Mouse (Mus musculus): ENCODE data around the gene AL607142.1. TPM values are rescaled to one million over a fixed set of nuclear protein-coding genes. Genes with fewer than 3 reads are reported as not detected.

AL607142.1 gene
- polyA plus RNA-seq, 1 experiment from 2014 or later, result not detected

GRCm38 (mm10) chr4:120052481-120052880, 12.3 kb upstream of the AL607142.1 start:
- no peaks in the 10 kb centered on the region for H3K4me1 ChIP-seq (replicated peaks; ENCODE audit: control insufficient read depth, insufficient read depth, low read length)
- no peak overlapping the region for H3K4me3 ChIP-seq (ENCODE audit: low read length)
- no peaks in the 10 kb centered on the region for H3K9me3 ChIP-seq (ENCODE audit: control insufficient read depth, low read length)
- H3K27ac ChIP-seq (ENCODE audit: low read length), result no peak overlapping the region
- H3K9ac ChIP-seq (ENCODE audit: low read length), result no peak overlapping the region
- no peaks in the 10 kb centered on the region for H3K36me3 ChIP-seq (ENCODE audit: control insufficient read depth, insufficient read depth, low read length)
- H3K27me3 ChIP-seq (ENCODE audit: control insufficient read depth, insufficient read depth, low read depth, low read length), result no peaks in the 10 kb centered on the region
- H3K4me2 ChIP-seq (ENCODE audit: low read depth, low read length), result no peak overlapping the region
- no peak for ATAC-seq (ENCODE audit: low read depth)

DNA sequence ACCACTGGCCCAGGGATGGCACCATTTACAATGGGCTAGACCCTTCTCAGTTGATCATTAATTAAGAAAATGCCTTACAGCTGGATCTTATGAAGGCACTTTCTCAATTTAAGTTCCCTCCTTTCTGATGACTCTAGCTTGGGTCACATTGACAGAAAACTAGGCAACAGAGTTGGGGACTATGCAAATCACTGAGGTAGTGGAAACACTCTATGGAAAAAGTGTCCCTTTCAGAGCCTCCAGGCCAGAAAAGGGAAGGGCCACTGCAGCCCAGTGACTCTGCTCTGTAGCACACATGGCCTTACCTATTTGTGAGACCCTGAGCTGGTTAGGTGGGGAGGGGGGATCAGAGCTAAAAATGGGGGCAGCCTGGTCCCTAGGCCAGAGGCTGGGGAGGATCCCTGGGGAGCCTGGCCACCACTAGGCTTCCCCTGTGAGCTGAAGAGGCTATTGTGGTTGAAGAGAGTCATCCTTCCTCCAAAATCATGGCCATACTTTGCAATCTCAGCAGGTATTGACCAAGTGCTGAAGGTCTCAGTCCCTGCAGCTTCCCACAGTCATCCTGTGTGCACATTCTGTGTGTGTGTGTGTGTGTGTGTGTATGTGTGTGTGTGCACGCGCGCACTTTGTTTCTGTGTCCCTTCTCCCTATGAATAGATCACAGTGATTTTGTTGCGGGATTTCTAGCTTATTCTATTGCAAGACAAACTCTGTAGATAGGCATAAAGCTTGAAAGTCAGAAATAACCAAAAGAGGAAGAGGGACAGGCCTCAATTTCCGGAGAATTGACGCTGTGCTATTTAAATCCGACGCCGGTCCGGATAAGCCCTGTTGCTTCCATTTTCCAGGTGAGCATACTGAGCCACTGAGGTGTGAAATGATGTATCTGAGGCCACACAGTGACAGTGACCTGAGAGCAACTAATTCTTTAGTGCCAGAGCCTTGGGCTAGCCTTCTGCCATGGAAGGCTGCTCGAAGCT, 11.5 kb upstream of the AL607142.1 start:
- ATAC-seq (ENCODE audit: low read depth), result no peak
- no peak overlapping the region for H3K27ac ChIP-seq (ENCODE audit: low read length)
- no peak overlapping the region for H3K4me3 ChIP-seq (ENCODE audit: low read length)
- 91% methylated on average over 11 of the region's 11 CpGs for WGBS
- no peaks in the 10 kb centered on the region for H3K36me3 ChIP-seq (ENCODE audit: control insufficient read depth, insufficient read depth, low read length)
- no peaks in the 10 kb centered on the region for H3K9me3 ChIP-seq (ENCODE audit: control insufficient read depth, low read length)
- H3K9ac ChIP-seq (ENCODE audit: low read length), result no peak overlapping the region
- H3K4me2 ChIP-seq (ENCODE audit: low read depth, low read length), result no peak overlapping the region
- H3K4me1 ChIP-seq (replicated peaks; ENCODE audit: control insufficient read depth, insufficient read depth, low read length), result no peaks in the 10 kb centered on the region
- H3K27me3 ChIP-seq (ENCODE audit: control insufficient read depth, insufficient read depth, low read depth, low read length), result no peaks in the 10 kb centered on the region

DNA sequence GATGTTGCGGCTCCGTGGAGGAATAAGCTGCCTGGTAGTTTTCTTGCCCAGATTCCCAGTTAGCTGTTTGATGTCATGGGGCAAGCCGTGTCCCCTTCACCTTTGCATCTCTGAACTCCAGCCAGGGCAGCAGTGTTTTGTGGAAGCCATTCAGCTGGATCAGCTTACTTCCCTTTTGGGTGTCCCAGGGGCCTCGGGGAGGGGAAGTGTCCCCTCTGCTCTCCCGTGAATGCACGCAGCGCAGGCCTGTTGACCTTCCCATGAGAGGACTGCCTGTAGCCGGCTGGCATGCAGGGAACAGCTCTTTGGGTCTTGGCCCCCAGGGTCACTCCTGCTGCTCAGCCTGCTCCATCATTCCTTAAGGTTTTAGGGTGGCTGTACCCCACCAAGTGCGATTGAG, 10.7 kb upstream of the AL607142.1 start:
- Histone ChIP-seq H3K9me3 (ENCODE audit: control insufficient read depth, low read length) (no peaks in the 10 kb centered on the region), H3K4me2 (ENCODE audit: low read depth, low read length) (no peak overlapping the region), H3K4me3 (ENCODE audit: low read length) (no peak overlapping the region), H3K9ac (ENCODE audit: low read length) (no peak overlapping the region), H3K27me3 (ENCODE audit: control insufficient read depth, insufficient read depth, low read depth, low read length) (no peaks in the 10 kb centered on the region), H3K36me3 (ENCODE audit: control insufficient read depth, insufficient read depth, low read length) (no peaks in the 10 kb centered on the region), H3K4me1 (replicated peaks; ENCODE audit: control insufficient read depth, insufficient read depth, low read length) (no peaks in the 10 kb centered on the region), H3K27ac (ENCODE audit: low read length) (no peak overlapping the region)
- no peak for ATAC-seq (ENCODE audit: low read depth)
- 56% methylated on average over 9 of the region's 9 CpGs for WGBS

DNA sequence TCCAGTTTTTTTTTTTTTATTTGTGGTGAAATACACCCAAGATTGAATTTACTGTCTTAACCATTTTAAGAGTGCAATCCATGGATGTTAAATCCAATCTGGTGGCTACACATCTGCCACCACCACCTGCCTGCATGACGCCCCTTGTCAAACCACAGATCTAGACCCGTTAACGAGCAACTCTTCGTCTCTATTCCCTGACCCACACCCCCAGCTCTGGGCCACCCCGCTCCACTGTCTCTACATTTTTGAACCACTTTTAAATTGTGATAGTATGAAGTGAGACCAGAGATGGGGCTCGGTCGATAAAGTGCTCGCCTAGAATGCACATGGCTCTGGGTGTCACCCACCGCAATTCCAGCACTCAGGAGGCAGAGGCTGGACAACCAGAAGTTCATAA, 8.3 kb upstream of the AL607142.1 start:
- WGBS, result 91% methylated on average over 9 of the region's 9 CpGs

GRCm38 (mm10) chr4:120057529-120057928, 7.3 kb upstream of the AL607142.1 start:
- Histone ChIP-seq H3K4me3 (ENCODE audit: low read length) (no peak overlapping the region), H3K9me3 (ENCODE audit: control insufficient read depth, low read length) (no peaks in the 10 kb centered on the region), H3K36me3 (ENCODE audit: control insufficient read depth, insufficient read depth, low read length) (no peaks in the 10 kb centered on the region), H3K4me1 (replicated peaks; ENCODE audit: control insufficient read depth, insufficient read depth, low read length) (no peaks in the 10 kb centered on the region), H3K9ac (ENCODE audit: low read length) (no peak overlapping the region), H3K27ac (ENCODE audit: low read length) (no peak overlapping the region), H3K27me3 (ENCODE audit: control insufficient read depth, insufficient read depth, low read depth, low read length) (no peaks in the 10 kb centered on the region), H3K4me2 (ENCODE audit: low read depth, low read length) (no peak overlapping the region)
- ATAC-seq (ENCODE audit: low read depth), result no peak
- WGBS, result 64% methylated on average over 8 of the region's 8 CpGs

More for the DNA sequence above, 8.3 kb upstream of the AL607142.1 start:
- Histone ChIP-seq H3K27ac (ENCODE audit: low read length) (no peak overlapping the region), H3K36me3 (ENCODE audit: control insufficient read depth, insufficient read depth, low read length) (no peaks in the 10 kb centered on the region), H3K27me3 (ENCODE audit: control insufficient read depth, insufficient read depth, low read depth, low read length) (no peaks in the 10 kb centered on the region), H3K4me3 (ENCODE audit: low read length) (no peak overlapping the region), H3K9me3 (ENCODE audit: control insufficient read depth, low read length) (no peaks in the 10 kb centered on the region), H3K9ac (ENCODE audit: low read length) (no peak overlapping the region), H3K4me1 (replicated peaks; ENCODE audit: control insufficient read depth, insufficient read depth, low read length) (no peaks in the 10 kb centered on the region), H3K4me2 (ENCODE audit: low read depth, low read length) (no peak overlapping the region)
- no peak for ATAC-seq (ENCODE audit: low read depth)

DNA sequence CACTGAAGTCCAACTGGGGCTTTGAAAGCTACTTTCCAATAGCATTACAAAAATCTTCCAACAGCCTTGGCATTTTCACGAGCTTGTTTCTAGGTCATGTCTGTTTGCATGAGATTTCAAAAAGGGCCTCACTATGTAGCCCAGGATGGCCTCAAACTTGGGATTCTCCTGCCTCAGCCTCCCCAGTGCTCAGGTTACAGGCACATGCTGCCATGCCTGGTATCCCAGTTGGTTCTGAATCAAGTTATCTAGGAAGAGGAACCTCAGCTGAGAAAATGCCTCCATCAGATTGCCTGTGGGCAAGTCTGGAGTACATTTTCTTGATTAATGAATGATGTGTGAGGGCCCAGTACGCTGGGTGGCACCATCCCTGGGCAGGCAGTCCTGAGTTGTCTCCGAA, 6.6 kb upstream of the AL607142.1 start:
- ATAC-seq (ENCODE audit: low read depth), result no peak
- H3K9me3 ChIP-seq (ENCODE audit: control insufficient read depth, low read length), result no peaks in the 10 kb centered on the region
- no peak overlapping the region for H3K4me2 ChIP-seq (ENCODE audit: low read depth, low read length)
- no peak overlapping the region for H3K9ac ChIP-seq (ENCODE audit: low read length)
- no peaks in the 10 kb centered on the region for H3K36me3 ChIP-seq (ENCODE audit: control insufficient read depth, insufficient read depth, low read length)
- H3K27me3 ChIP-seq (ENCODE audit: control insufficient read depth, insufficient read depth, low read depth, low read length), result no peaks in the 10 kb centered on the region
- no peaks in the 10 kb centered on the region for H3K4me1 ChIP-seq (replicated peaks; ENCODE audit: control insufficient read depth, insufficient read depth, low read length)
- H3K27ac ChIP-seq (ENCODE audit: low read length), result no peak overlapping the region
- WGBS, result 85% methylated on average over 3 of the region's 3 CpGs
- H3K4me3 ChIP-seq (ENCODE audit: low read length), result no peak overlapping the region

- Histone ChIP-seq H3K9ac (ENCODE audit: low read length) (no peak overlapping the region), H3K9me3 (ENCODE audit: control insufficient read depth, low read length) (no peaks in the 10 kb centered on the region), H3K4me1 (replicated peaks; ENCODE audit: control insufficient read depth, insufficient read depth, low read length) (no peaks in the 10 kb centered on the region), H3K4me2 (ENCODE audit: low read depth, low read length) (no peak overlapping the region), H3K4me3 (ENCODE audit: low read length) (no peak overlapping the region), H3K27me3 (ENCODE audit: control insufficient read depth, insufficient read depth, low read depth, low read length) (no peaks in the 10 kb centered on the region), H3K36me3 (ENCODE audit: control insufficient read depth, insufficient read depth, low read length) (no peaks in the 10 kb centered on the region), H3K27ac (ENCODE audit: low read length) (no peak overlapping the region)
- ATAC-seq (ENCODE audit: low read depth), result no peak
- 57% methylated on average over 10 of the region's 10 CpGs for WGBS
Observed at GRCm38 (mm10) chr4:120058794-120059193, 6.0 kb upstream of the AL607142.1 start.

DNA sequence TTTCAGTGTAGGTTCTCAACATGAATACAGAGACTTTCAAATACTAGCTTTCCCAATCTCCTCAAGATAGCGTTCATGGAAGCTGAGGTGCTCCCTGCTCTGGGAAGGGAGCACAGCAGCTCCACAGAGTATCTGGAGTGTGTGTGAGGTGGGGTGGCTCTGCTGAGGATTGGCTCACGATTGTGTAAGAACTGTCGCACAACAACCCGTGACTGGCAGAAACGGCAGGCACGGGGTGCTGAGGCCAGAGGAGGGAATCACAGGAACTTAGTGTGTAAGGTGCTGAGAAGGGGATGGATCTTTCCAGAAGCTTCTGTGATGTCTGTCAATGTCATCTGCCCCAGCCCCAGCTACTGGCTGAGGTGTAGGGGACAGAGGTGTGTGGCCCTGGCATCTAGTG, 3.1 kb upstream of the AL607142.1 start:
- WGBS, result 80% methylated on average over 6 of the region's 6 CpGs
- ATAC-seq (ENCODE audit: low read depth), result no peak

DNA sequence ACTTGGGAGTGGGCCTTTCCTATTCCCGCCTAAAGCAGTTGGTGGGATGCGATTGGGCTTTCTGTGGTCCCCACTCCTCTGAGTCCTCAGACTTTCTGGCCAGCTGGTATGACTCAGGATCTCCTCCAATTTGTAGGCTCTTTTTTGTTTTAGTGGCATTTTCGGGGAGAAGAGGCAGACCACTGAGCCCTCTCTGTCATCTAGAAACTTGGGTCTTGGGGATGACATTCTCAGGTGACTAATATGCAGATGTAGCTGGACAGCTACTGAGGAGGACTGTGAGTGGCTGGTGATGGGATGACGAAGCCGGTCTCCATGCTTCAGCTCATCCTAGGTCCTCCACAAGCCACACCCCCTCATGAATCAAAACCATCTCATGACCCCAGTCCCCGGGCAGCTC, 2.6 kb upstream of the AL607142.1 start:
- no peaks in the 10 kb centered on the region for H3K9me3 ChIP-seq (ENCODE audit: control insufficient read depth, low read length)
- H3K27ac ChIP-seq (ENCODE audit: low read length), result no peak overlapping the region
- no peaks in the 10 kb centered on the region for H3K36me3 ChIP-seq (ENCODE audit: control insufficient read depth, insufficient read depth, low read length)
- no peak overlapping the region for H3K4me3 ChIP-seq (ENCODE audit: low read length)
- H3K4me1 ChIP-seq (replicated peaks; ENCODE audit: control insufficient read depth, insufficient read depth, low read length), result no peaks in the 10 kb centered on the region
- 57% methylated on average over 6 of the region's 6 CpGs for WGBS
- H3K27me3 ChIP-seq (ENCODE audit: control insufficient read depth, insufficient read depth, low read depth, low read length), result no peaks in the 10 kb centered on the region
- H3K9ac ChIP-seq (ENCODE audit: low read length), result no peak overlapping the region
- no peak overlapping the region for H3K4me2 ChIP-seq (ENCODE audit: low read depth, low read length)
- ATAC-seq (ENCODE audit: low read depth), result no peak

More for the DNA sequence above, 3.1 kb upstream of the AL607142.1 start:
- Histone ChIP-seq H3K9me3 (ENCODE audit: control insufficient read depth, low read length) (no peaks in the 10 kb centered on the region), H3K36me3 (ENCODE audit: control insufficient read depth, insufficient read depth, low read length) (no peaks in the 10 kb centered on the region), H3K27me3 (ENCODE audit: control insufficient read depth, insufficient read depth, low read depth, low read length) (no peaks in the 10 kb centered on the region), H3K9ac (ENCODE audit: low read length) (no peak overlapping the region), H3K4me1 (replicated peaks; ENCODE audit: control insufficient read depth, insufficient read depth, low read length) (no peaks in the 10 kb centered on the region), H3K4me2 (ENCODE audit: low read depth, low read length) (no peak overlapping the region), H3K27ac (ENCODE audit: low read length) (no peak overlapping the region), H3K4me3 (ENCODE audit: low read length) (no peak overlapping the region)
